Mouse (Mus musculus) bone marrow macrophage, adult 2 months (primary cell): ENCODE measurements around the gene Stpg3. TPM values are rescaled to one million over a fixed set of nuclear protein-coding genes. Genes with fewer than 3 reads are reported as not detected.

ENCODE experiments used
- H3K27ac ChIP-seq: 2 replicates; pipeline ENCODE4 v1.5.1; 2012; ENCODE audit warnings: low read depth, low read length; ENCODE audit not compliant: insufficient read depth
- H3K4me1 ChIP-seq: 2 replicates; pipeline ENCODE4 v1.6.1; 2012; ENCODE audit warnings: low read length; ENCODE audit not compliant: control insufficient read depth, insufficient read depth
- H3K4me3 ChIP-seq: 2 replicates; pipeline ENCODE4 v1.5.1; 2012; ENCODE audit warnings: mild to moderate bottlenecking, low read length, moderate library complexity; ENCODE audit not compliant: insufficient read depth
- CTCF ChIP-seq: IDR thresholded peaks from 2 replicates; pipeline ENCODE4 v1.5.1; 2012; ENCODE audit warnings: low read depth, mild to moderate bottlenecking, low read length, moderate library complexity
- POLR2A ChIP-seq: IDR thresholded peaks from 2 replicates; pipeline ENCODE4 v1.6.1; 2012; ENCODE audit warnings: mild to moderate bottlenecking, low read depth, low read length, borderline replicate concordance
- polyA plus RNA-seq: library from polyadenylated mRNA; stranded (reverse); fragments of >200 nt; gene quantifications from 2 replicates; pipeline ENCODE4 v1.2.4, GENCODE M21; 2012; ENCODE audit not compliant: missing spikeins, insufficient read depth, insufficient read length

Stpg3 gene
- polyA plus RNA-seq, 1 experiment = not detected

DNA sequence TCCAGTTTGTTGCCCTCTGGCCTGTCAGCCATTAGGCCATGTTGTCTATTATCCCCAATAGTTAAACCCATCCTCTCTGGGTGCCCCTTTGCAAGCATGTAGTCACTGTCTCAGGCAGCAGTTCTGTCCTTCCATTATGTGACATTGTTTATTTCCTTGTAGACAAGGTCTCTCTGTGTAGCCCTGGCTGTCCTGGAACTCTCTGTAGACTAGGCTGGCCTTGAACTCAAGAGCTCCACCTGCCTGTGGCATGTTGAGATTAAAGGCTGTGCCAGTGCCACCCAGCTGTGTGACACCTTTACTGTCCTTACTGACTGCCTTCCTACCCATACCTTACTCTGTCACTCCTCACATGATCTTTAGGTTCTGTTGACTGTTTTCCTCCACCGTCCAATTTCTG is 37.9 kb upstream of the Stpg3 start:
- H3K27ac ChIP-seq = no peak overlapping the region
- TF ChIP-seq POLR2A = no peak
- no peak for TF ChIP-seq CTCF
- H3K4me1 ChIP-seq = peaks cover 7% of the 10 kb centered on the region
- H3K4me3 ChIP-seq = no peak overlapping the region

DNA sequence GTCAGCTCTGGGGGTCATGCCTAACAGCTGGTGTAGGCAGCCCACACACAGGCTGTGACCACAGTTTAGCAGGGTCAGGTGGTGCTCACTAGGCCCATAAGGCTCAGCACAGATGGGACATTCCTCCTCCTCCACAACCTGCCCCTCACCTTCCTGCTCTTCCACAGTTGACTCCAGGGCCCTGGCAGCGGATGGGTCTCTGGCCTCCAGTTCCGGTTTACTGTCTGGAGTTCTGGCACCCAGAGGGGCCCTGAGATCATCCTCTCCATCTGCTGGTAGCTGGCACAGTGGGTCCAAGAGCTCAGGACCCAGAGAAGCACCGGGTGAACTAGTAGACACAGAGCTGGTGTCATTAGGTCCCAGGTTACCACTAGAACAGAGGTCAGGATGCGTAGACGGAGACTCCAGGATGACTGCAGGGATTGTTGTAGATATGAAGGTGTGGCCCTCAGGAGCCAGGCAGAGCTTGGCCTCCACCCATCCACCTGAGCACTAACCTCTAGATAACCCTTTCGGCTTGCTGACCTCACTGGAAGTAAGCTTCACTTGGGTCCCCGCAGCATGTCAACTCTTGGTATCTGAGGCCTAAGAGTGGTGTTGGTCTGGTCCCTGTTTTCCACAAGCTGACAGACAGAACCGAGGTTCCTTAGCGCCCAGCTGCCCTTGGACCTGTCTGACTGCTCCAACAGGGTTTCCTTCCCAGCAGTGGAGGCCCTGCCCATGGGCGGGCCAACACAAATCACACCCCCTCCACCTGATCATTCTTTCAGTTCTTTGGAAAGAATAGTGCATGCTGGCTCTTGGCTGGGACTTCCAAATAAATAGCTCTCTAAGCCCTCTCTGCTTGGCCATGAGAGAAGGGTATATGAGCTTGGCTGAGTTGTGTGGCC is 32.0 kb upstream of the Stpg3 start, which contains the start of gene AL732309.1:
Gene AL732309.1, minus strand, starts transcription at position 681 of the 890 bp plus-strand sequence.
- H3K4me1 ChIP-seq = peaks cover 2% of the 10 kb centered on the region; the same call in 1 of the 2 replicates
- TF ChIP-seq POLR2A (no peak), CTCF (no peak)
- no peak within 1 kb of the TSS for H3K4me3 ChIP-seq
- no peak within 1 kb of the TSS for H3K27ac ChIP-seq

DNA sequence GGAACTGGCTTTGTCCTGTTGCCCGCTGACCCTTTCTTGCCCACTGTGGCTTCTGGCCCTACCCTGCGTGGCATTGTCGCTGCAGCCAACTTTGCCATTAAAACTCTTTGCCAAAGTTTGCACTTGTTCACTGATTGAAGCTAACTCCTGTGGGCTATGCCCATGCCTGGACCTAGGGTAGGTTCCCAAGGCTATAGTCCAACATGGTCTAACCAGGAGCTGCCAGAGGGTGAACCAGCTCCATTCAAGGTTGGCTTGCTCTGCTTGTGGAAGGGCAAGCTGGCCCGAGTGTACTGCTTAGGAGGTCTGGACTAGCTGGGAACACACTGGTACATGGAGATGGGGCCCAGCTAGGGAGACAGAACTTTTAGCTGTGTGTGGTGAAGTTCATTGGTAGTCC is 29.7 kb upstream of the Stpg3 start:
- H3K4me3 ChIP-seq = no peak overlapping the region
- no peak overlapping the region for H3K27ac ChIP-seq

DNA sequence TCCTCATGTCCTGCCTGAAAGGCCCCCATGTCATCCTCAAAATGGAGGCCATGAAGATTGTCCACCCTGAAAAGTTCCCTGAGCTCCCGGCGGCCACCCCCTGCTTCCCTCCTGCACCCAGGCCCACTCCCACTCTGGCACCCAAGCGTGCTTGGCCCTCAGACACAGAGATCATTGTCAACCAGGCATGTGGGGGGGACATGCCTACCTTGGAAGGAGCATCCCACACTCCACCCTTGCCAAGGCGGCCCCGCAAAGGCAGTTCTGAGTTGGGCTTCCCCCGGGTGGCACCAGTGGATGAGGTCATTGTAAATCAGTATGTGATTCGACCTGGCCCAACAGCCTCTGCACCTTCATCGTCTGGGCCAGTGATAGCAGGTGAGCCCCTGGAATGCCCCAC is 28.9 kb upstream of the Stpg3 start:
- no peak overlapping the region for H3K4me3 ChIP-seq
- TF ChIP-seq CTCF (no peak), POLR2A (no peak)
- peaks cover 13% of the 10 kb centered on the region; the same call in 1 of the 2 replicates for H3K4me1 ChIP-seq
- H3K27ac ChIP-seq = no peak overlapping the region

More for the DNA sequence above, 29.7 kb upstream of the Stpg3 start:
- H3K4me1 ChIP-seq = peaks cover 13% of the 10 kb centered on the region; the same call in 1 of the 2 replicates
- TF ChIP-seq CTCF (no peak), POLR2A (no peak)

DNA sequence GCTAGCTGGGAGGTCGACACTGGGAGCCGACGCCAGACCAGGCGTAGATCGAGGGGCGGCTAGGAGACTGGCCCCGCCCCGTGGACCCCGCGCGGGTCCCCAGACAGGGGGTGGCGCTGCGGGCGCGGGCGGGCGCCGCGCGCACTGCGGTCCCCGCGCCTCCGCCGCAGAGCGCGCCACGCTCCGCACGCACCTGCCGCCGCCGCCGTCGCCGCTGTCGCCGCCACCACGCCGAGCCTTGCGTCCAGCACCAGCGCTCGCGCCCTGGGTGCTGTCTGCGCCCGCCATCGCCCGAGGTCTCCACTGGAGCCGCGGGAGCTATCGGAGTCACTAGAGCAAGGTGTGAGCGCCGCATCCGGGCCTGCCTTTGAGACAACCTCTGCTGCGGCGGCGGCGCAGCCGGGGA is 27.7 kb upstream of the Stpg3 start, which contains the start of the genes Rnf208 and Cysrt1:
Gene Rnf208, plus strand, starts transcription at position 155 of the 406 bp plus-strand sequence.
Gene Cysrt1, minus strand, starts transcription at position 352 of the 406 bp plus-strand sequence.
- no peak within 1 kb of the TSS for H3K27ac ChIP-seq
- TF ChIP-seq POLR2A (no peak), CTCF (no peak)
- peaks cover 13% of the 10 kb centered on the region; the same call in 1 of the 2 replicates for H3K4me1 ChIP-seq
- peak within 1 kb of the TSS; percentile 43 for H3K4me3 ChIP-seq

DNA sequence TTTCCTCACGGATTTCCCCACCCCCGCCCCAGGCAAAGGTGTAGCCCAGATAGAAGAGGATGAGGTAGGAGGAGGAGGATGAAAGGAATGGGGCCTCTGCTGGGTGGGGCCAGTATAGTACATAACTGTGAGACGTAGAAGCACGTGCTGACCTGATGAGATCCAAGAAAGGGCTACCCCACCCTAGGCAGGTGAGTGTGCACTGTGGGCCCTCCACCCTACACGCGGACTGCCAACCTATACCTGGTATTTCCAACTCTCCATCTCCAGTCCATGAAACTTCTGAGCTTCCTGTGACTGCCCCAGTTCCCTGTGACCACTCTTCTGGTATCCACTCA is 27.0 kb upstream of the Stpg3 start:
- Histone ChIP-seq H3K4me3 (peak overlapping the region; percentile 43), H3K4me1 (peaks cover 13% of the 10 kb centered on the region; the same call in 1 of the 2 replicates), H3K27ac (no peak overlapping the region)
- TF ChIP-seq CTCF = no peak
- no peak for TF ChIP-seq POLR2A

DNA sequence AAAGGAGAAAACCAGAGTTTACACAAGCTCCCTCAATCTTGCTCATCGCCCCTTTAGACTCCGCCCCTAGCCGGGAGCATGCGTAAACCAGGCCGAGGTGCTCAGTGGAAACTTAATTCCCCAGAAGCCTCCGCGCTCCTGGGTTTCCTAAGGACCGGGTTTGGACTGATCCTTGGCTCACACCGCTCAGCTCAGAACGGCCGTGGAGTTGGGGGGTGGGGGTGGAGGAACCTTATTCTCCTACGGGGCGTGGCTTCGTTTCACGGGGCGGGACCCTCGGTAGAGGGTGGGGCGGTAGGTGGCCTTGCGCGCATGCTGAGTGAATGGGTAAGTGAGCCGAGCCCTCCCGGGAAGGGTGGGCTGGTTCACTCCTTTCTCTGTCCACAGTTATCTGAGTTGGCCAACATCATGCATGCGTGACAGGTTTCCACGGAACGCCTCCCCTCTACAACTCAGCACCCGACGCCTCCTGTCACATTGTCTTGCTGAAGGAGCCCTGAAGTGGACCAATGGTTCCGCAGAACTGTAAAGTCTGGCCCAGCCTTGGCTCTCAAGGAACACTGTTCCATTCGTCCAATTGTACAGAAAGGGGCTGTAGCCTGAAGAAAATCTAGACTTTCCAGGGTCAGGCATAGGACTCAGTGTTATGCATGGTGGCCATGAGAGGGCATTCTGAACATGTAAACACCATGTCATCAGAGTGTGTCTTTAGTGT is 26.4 kb upstream of the Stpg3 start:
- H3K4me1 ChIP-seq = peaks cover 13% of the 10 kb centered on the region; the same call in 1 of the 2 replicates
- peak overlapping the region; percentile 43 for H3K4me3 ChIP-seq
- H3K27ac ChIP-seq = no peak overlapping the region
- TF ChIP-seq CTCF = no peak
- no peak for TF ChIP-seq POLR2A

DNA sequence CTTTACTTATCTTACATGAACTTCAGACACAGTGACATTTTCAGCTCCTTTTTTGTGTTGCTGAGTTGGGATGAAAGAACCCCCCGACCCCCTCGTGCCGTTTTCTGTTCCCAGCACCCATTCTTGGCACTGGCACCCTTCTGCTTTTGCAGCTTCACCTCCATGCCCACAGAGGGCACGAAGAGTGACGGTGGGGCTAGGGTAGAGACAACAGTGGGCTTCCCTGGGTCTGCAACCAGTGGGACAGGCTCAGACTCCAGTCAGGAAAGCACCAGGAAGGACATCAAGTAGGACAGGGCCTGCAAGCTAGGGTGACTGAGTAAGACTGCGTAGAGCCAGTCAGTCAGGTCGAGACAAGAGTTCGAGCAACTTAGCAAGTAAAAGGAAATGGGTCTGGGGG is 25.9 kb upstream of the Stpg3 start:
- no peak for TF ChIP-seq POLR2A
- H3K4me3 ChIP-seq = peak overlapping the region; percentile 43
- H3K27ac ChIP-seq = no peak overlapping the region
- H3K4me1 ChIP-seq = peaks cover 13% of the 10 kb centered on the region; the same call in 1 of the 2 replicates

DNA sequence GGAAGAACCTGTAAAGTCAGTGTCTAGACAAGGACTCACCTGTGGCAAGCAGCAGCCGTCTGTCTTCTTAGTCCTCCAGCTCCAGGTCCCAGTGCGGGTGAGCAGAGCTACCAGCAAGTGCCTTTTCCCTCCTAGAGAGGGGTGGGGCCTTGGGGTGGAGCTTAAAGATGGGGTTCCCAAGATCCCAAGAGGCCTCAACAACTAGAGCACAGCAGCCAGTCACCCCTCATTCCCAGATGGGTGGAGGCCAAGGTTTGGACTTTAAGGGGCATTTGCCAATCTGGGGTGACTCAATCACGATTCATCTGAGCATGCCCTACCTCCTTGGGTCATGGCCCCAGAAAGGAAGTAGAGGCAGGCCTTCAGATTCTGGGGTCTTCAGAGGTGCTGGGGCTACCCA is 25.3 kb upstream of the Stpg3 start:
- Histone ChIP-seq H3K4me1 (peaks cover 13% of the 10 kb centered on the region; the same call in 1 of the 2 replicates), H3K4me3 (no peak overlapping the region), H3K27ac (no peak overlapping the region)
- TF ChIP-seq CTCF (0 out of 2 replicates have a peak, but pooled peaks have one; percentile 12), POLR2A (no peak)

DNA sequence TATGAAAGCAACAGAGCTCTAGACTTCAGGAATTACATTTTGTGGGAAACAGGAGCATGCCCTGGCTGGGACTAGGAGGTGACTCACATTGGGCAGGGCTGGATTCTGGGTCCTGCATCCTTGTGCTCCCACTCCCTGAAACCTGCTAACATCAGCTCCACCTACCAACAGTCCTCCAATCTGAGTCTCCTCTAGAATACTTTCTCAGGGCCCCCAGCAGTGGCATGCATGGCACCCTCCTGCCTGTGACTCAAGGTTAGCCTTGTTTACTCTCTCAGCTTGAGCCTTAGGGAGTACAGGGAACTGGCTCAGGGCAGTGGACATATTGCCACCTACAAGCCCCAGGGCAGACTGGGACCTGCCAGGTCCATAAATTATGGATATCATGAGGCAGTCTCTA is 23.7 kb upstream of the Stpg3 start:
- no peak overlapping the region for H3K4me3 ChIP-seq
- no peak overlapping the region for H3K27ac ChIP-seq
- TF ChIP-seq POLR2A = no peak
- TF ChIP-seq CTCF = no peak
- H3K4me1 ChIP-seq = peaks cover 13% of the 10 kb centered on the region; the same call in 1 of the 2 replicates

DNA sequence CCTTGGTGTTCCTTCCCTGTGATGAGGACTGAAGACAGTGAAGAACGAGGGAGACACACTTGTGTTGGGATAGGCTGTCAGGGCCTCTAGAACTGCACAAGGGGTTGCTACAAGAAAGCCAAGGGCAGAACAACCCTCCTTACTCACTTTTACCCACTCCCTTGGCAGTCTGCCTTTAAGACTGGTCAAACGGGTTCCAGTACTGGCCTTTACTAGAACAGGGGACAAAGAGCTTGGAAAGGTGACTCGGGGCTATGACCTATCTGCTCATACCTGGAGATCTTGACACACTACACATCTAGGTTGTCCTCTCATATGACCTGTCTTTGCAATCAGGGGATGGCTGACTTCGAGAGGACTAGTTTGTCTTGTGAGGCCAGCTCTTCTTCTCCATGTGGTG is 23.1 kb upstream of the Stpg3 start:
- no peak overlapping the region for H3K27ac ChIP-seq
- no peak for TF ChIP-seq POLR2A
- H3K4me3 ChIP-seq = no peak overlapping the region
- peaks cover 13% of the 10 kb centered on the region; the same call in 1 of the 2 replicates for H3K4me1 ChIP-seq
